ENCODE assay signal across 10 mouse cellular contexts in genomic region chrX:102018890-102019289, GRCm38 (mm10). TPM values are rescaled to one million over a fixed set of nuclear protein-coding genes. Genes with fewer than 3 reads are reported as not detected.
DNase-seq lines count a peak whose midpoint lies in the region; ATAC-seq and TF ChIP-seq lines count a peak whose summit lies in the region.
"Had no signal": no experiment of that assay in that cellular context is flagged by ENCODE, and none has a peak within 500 bp of the region (broad histone marks: within the 10 kb centered on the region; RNA-seq: fewer than 3 reads in every experiment).

No protein-coding gene starts in this region.

- peak overlapping the region; percentile 27 for H3K4me3 ChIP-seq in heart, embryonic 13.5 days
- H3K4me3 ChIP-seq in lung, embryonic 14.5 days (ENCODE audit: low read depth, low read length) = no peak overlapping the region
- H3K4me3 ChIP-seq in intestine, postnatal 0 days (ENCODE audit: low read depth, low read length) = no peak overlapping the region
- no peak overlapping the region for H3K4me3 ChIP-seq in myocyte
- H3K4me3 ChIP-seq: forebrain, embryonic 12.5 days; megakaryocyte, embryonic 14.5 days had no signal

- no peak for TF ChIP-seq CTCF in lung, embryonic 14.5 days (IDR thresholded peaks at IDR 0.05; ENCODE audit: low read depth)
- no peak for TF ChIP-seq CTCF in intestine, postnatal 0 days (IDR thresholded peaks at IDR 0.05; ENCODE audit: low read depth)

- H3K27ac ChIP-seq in heart, embryonic 13.5 days (replicated peaks) = peak overlapping the region; percentile 90
- H3K27ac ChIP-seq in lung, embryonic 14.5 days (ENCODE audit: low read depth) = 0 out of 2 replicates have a peak overlapping the region, but pooled peaks have one; percentile 54
- H3K27ac ChIP-seq in intestine, postnatal 0 days (ENCODE audit: low read depth, low read length) = no peak overlapping the region
- H3K27ac ChIP-seq: forebrain, embryonic 12.5 days had no signal

- H3K4me2 ChIP-seq in heart, embryonic 13.5 days = peak overlapping the region; percentile 54
- H3K4me2 ChIP-seq in lung, embryonic 14.5 days = peak overlapping the region; percentile 33
- H3K4me2 ChIP-seq in intestine, postnatal 0 days (replicated peaks; ENCODE audit: low read depth) = 0 out of 2 replicates have a peak overlapping the region, but pooled peaks have one; percentile 9
- no peak overlapping the region for H3K4me2 ChIP-seq in myocyte (ENCODE audit: low read depth)
- H3K4me2 ChIP-seq: forebrain, embryonic 12.5 days had no signal

- intact Hi-C loops in heart, postnatal 10 days (cut with DNase I) = loop anchor here (5.0 kb wide), 1 partner anchor 43 kb away; no protein-coding TSS in a partner anchor

- H3K27me3 ChIP-seq in heart, embryonic 13.5 days (replicated peaks) = peaks cover 56% of the 10 kb centered on the region
- no peaks in the 10 kb centered on the region for H3K27me3 ChIP-seq in lung, embryonic 14.5 days (ENCODE audit: insufficient read depth, low read length)
- H3K27me3 ChIP-seq in intestine, postnatal 0 days (replicated peaks; ENCODE audit: control insufficient read depth, insufficient read depth, low read length) = no peaks in the 10 kb centered on the region
- H3K27me3 ChIP-seq in myocyte (ENCODE audit: control insufficient read depth, insufficient read depth, insufficient read length) = no peaks in the 10 kb centered on the region

- peak; percentile 66; the same call in 1 of the 2 replicates for ATAC-seq in heart, embryonic 13.5 days (ENCODE audit: extremely low read depth, insufficient number of reproducible peaks, low FRiP score, low TSS enrichment)
- ATAC-seq in lung, embryonic 14.5 days (ENCODE audit: insufficient read depth) = peak; percentile 81; the same call in 1 of the 2 replicates
- ATAC-seq in intestine, postnatal 0 days = no peak

- WGBS in heart, embryonic 13.5 days = 27% methylated on average over 3 of the region's 3 CpGs
- 20% methylated on average over 3 of the region's 3 CpGs for WGBS in lung, embryonic 14.5 days
- WGBS in intestine, postnatal 0 days = 56% methylated on average over 3 of the region's 3 CpGs

- no peak for TF ChIP-seq POLR2A in myocyte (IDR thresholded peaks at IDR 0.05; ENCODE audit: insufficient read length, low read depth)

- H3K4me1 ChIP-seq in heart, embryonic 13.5 days = peaks cover 64% of the 10 kb centered on the region
- no peaks in the 10 kb centered on the region for H3K4me1 ChIP-seq in lung, embryonic 14.5 days (ENCODE audit: insufficient read depth)
- no peaks in the 10 kb centered on the region for H3K4me1 ChIP-seq in intestine, postnatal 0 days (replicated peaks; ENCODE audit: control insufficient read depth, insufficient read depth, low read length)
- H3K4me1 ChIP-seq: forebrain, embryonic 12.5 days had no signal

- H3K36me3 ChIP-seq in heart, embryonic 13.5 days = no peaks in the 10 kb centered on the region
- no peaks in the 10 kb centered on the region for H3K36me3 ChIP-seq in lung, embryonic 14.5 days (ENCODE audit: insufficient read depth)
- no peaks in the 10 kb centered on the region for H3K36me3 ChIP-seq in intestine, postnatal 0 days (ENCODE audit: control insufficient read depth, insufficient read depth)
- no peaks in the 10 kb centered on the region for H3K36me3 ChIP-seq in myocyte (ENCODE audit: control insufficient read depth, insufficient read depth)
- H3K36me3 ChIP-seq: forebrain, embryonic 12.5 days had no signal

- no peaks in the 10 kb centered on the region for H3K9me3 ChIP-seq in heart, embryonic 13.5 days
- no peaks in the 10 kb centered on the region for H3K9me3 ChIP-seq in lung, embryonic 14.5 days (ENCODE audit: low read depth, low read length)
- no peaks in the 10 kb centered on the region for H3K9me3 ChIP-seq in intestine, postnatal 0 days (ENCODE audit: control insufficient read depth)
- H3K9me3 ChIP-seq: forebrain, embryonic 12.5 days; megakaryocyte, embryonic 14.5 days had no signal

- DNase-seq in heart, postnatal 10 days = no peak
- DNase-seq in lung, embryonic 14.5 days = peak; percentile 42
- DNase-seq in lung, postnatal 4 days = no peak
- DNase-seq in MN1 (ENCODE audit: low spot score) = no peak
- DNase-seq in embryo, embryonic 9.5 days (ENCODE audit: extremely low spot score) = no peak

- no peak overlapping the region for H3ac ChIP-seq in myocyte (ENCODE audit: control insufficient read depth, insufficient read length)

- H3K79me2 ChIP-seq in myocyte (ENCODE audit: control insufficient read depth, insufficient read depth) = no peaks in the 10 kb centered on the region

- H3K9ac ChIP-seq in heart, embryonic 13.5 days = no peak overlapping the region
- no peak overlapping the region for H3K9ac ChIP-seq in lung, embryonic 14.5 days
- no peak overlapping the region for H3K9ac ChIP-seq in intestine, postnatal 0 days (ENCODE audit: low read depth, low read length)
- H3K9ac ChIP-seq: forebrain, embryonic 12.5 days had no signal

TF ChIP-seq in myocyte, 11 proteins besides CTCF, POLR2A, EP300 and RAD21:
- TF ChIP-seq MYOG (IDR thresholded peaks at IDR 0.05; ENCODE audit: control insufficient read depth in 1 of 3, insufficient read depth in 1 of 3, insufficient read length in 2 of 3, low read depth in 2 of 3) = peak in 2 of 3 experiments; percentile 14 to 58
- peak in 1 of 3 experiments; percentile 70 for TF ChIP-seq MYOD1 (IDR thresholded peaks at IDR 0.05; ENCODE audit: control insufficient read depth in 1 of 3, insufficient read length in 2 of 3, low read depth in 2 of 3)
- TF ChIP-seq TCF12 (IDR thresholded peaks at IDR 0.05; ENCODE audit: insufficient read depth, poor library complexity, severe bottlenecking) = no peak

RNA-seq across cellular contexts. Expression of gene Rtl5, which starts 52.2 kb away (rescaled TPM):
- polyA plus RNA-seq in heart, embryonic 13.5 days (2015; fragmentation: Nextera tagmentation; extraction: Ambion mirVana) = 0.88 and 1.2 TPM in 2 replicates
- total RNA-seq in heart, postnatal 10 days (2021) = 1 to 10 TPM; 2.1 to 2.8 TPM
- 1.1 and 1.2 TPM in 2 replicates for polyA plus RNA-seq in lung, embryonic 14.5 days (2014; fragmentation: Nextera tagmentation; extraction: Ambion mirVana)
- 0.33 and 0.43 TPM in 2 replicates for polyA plus RNA-seq in intestine, postnatal 0 days (2015; fragmentation: Nextera tagmentation; extraction: Ambion mirVana)
- 0.16 TPM for polyA plus RNA-seq in myocyte (2012; fragmentation: generic; extraction: Trizol)
